Comparison of ENCODE assay signal across 8 mouse cellular contexts in the genomic region with DNA sequence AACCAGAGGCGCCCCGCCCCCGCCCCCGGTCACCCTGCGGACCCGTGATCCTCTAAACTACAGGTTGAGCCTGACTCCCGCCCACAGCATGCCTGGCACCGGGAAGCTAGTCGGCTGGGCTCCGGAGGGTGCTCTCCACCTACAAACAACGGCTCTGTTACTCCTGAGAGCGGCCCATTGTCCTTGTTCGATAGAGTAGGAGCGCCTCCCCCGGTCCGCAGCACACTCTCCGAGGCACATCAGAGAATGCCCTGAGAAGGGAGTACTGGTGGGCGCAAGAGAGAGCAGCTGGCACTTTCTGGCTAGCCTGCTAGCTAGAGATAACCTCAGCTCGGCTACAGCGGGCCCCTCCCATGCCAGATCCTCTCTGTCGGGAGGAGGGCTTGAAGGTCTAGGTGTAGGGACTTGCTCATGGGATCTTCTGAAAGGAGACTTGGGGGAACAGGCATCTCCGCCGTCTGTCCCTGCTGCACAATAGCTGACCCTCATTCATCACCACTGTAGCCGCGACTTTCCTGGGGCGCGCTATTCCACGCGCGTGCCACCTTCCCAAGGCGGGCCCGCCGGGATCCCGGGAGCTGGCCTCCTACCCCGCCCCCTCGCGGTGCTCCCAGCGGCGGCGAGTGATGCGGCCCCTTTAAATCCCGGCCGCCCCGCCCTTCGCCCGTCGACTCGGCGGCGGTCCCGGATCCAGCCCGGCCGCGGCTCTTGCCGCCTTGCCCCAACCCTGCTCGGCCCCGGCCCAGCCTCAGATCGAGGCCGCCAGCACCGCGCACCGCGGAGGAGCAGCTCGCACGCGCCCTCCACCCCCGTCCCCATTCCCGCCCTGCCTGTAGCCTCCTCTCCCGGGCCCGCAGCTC. TPM values are rescaled to one million over a fixed set of nuclear protein-coding genes. Genes with fewer than 3 reads are reported as not detected.
DNase-seq lines count a peak whose midpoint lies in the region; ATAC-seq and TF ChIP-seq lines count a peak whose summit lies in the region.

No protein-coding gene starts in this region.

- WGBS in forebrain, embryonic 14.5 days, result under 1% methylated on average over 66 of the region's 70 CpGs
- under 1% methylated on average over 58 of the region's 70 CpGs for WGBS in lung, embryonic 16.5 days

- ATAC-seq in forebrain, embryonic 14.5 days, result peak; percentile 88
- peak; percentile 90 for ATAC-seq in lung, embryonic 16.5 days (ENCODE audit: low read depth)

- no peaks in the 10 kb centered on the region for H3K9me3 ChIP-seq in MEL (replicated peaks; ENCODE audit: insufficient read depth, low read length)
- H3K9me3 ChIP-seq in forebrain, embryonic 14.5 days (replicated peaks; ENCODE audit: control insufficient read depth, low read length), result no peaks in the 10 kb centered on the region
- H3K9me3 ChIP-seq in lung, embryonic 16.5 days (ENCODE audit: control insufficient read depth, low read length), result no peaks in the 10 kb centered on the region

- TF ChIP-seq EP300 in MEL (IDR thresholded peaks at IDR 0.05; ENCODE audit: low read depth in 1 of 2, low read length in 2 of 2), result peak; percentile 51 to 86

- peak in 2 of 3 experiments; percentile 32; a peak in 4 of 6 replicates for TF ChIP-seq CTCF in MEL (IDR thresholded peaks at IDR 0.05 in 2 of 3, conservative IDR thresholded peaks at IDR 0.05 in 1 of 3; ENCODE audit: control insufficient read depth in 1 of 3, insufficient read depth in 1 of 3, low read depth in 2 of 3, low read length in 3 of 3, poor library complexity in 1 of 3, severe bottlenecking in 1 of 3)
- TF ChIP-seq CTCF in layer of hippocampus, adult 2 months (conservative IDR thresholded peaks at IDR 0.05), result peak; percentile 62

- TF ChIP-seq POLR2A in MEL (IDR thresholded peaks at IDR 0.05; ENCODE audit: control insufficient read depth in 1 of 2, insufficient read depth in 1 of 2, low read depth in 1 of 2, low read length in 2 of 2, poor library complexity in 1 of 2), result peak; percentile 75 to 77

- peak overlapping the region; percentile 84 for H3K27ac ChIP-seq in MEL (ENCODE audit: control insufficient read depth, low read depth, low read length)
- peak overlapping the region; percentile 93 for H3K27ac ChIP-seq in forebrain, embryonic 14.5 days (ENCODE audit: low read depth, low read length)
- H3K27ac ChIP-seq in layer of hippocampus, adult 2 months, result peak overlapping the region; percentile 89
- peak overlapping the region; percentile 82 for H3K27ac ChIP-seq in lung, embryonic 16.5 days (ENCODE audit: low read length)

- peak overlapping the region; percentile 87 for H3K9ac ChIP-seq in MEL (ENCODE audit: control insufficient read depth, low read depth, low read length, poor library complexity, severe bottlenecking)
- H3K9ac ChIP-seq in forebrain, embryonic 14.5 days (ENCODE audit: low read length), result peak overlapping the region; percentile 98
- peak overlapping the region; percentile 94 for H3K9ac ChIP-seq in lung, embryonic 16.5 days (ENCODE audit: low read length)

- peaks cover 6 to 21% of the 10 kb centered on the region in 2 experiments; a peak in 3 of 4 replicates for H3K4me1 ChIP-seq in MEL (ENCODE audit: control insufficient read depth in 1 of 2, insufficient read depth in 2 of 2, low read length in 2 of 2)
- peaks cover 34% of the 10 kb centered on the region for H3K4me1 ChIP-seq in forebrain, embryonic 14.5 days (ENCODE audit: control insufficient read depth, insufficient read depth, low read length)
- H3K4me1 ChIP-seq in lung, embryonic 16.5 days (replicated peaks; ENCODE audit: control insufficient read depth, insufficient read depth, low read length), result peaks cover 26% of the 10 kb centered on the region

- peak; percentile 97 for DNase-seq in MEL (ENCODE audit: low read depth, low spot score)
- DNase-seq in cerebellum, adult 11 months, result peak; percentile 87
- DNase-seq in forebrain, embryonic 14.5 days (ENCODE audit: low spot score), result peak; percentile 87
- DNase-seq in heart, postnatal 25 days (ENCODE audit: low spot score), result peak; percentile 82
- peak; percentile 79 to 81 for DNase-seq in layer of hippocampus, adult 2 months (ENCODE audit: low spot score in 2 of 2)
- DNase-seq in ovary, postnatal 10 days (ENCODE audit: low spot score), result peak; percentile 82
- DNase-seq in thymus, postnatal 14 days, result peak; percentile 71

- intact Hi-C loops in heart, postnatal 25 days (cut with DNase I), result loop anchor here (1.0 to 5.0 kb wide), 5 partner anchors 12 to 198 kb away; a partner anchor contains a TSS

- peaks cover 0 to 12% of the 10 kb centered on the region in 2 experiments; a peak in 2 of 4 replicates for H3K36me3 ChIP-seq in MEL (ENCODE audit: control insufficient read depth in 1 of 2, insufficient read depth in 2 of 2, low read length in 2 of 2)
- 0 out of 2 replicates have a peak, but pooled peaks cover 5% of the 10 kb centered on the region for H3K36me3 ChIP-seq in forebrain, embryonic 14.5 days (ENCODE audit: control insufficient read depth, insufficient read depth, low read length)
- no peaks in the 10 kb centered on the region for H3K36me3 ChIP-seq in lung, embryonic 16.5 days (ENCODE audit: control insufficient read depth, insufficient read depth, low read length)

- H3K4me2 ChIP-seq in forebrain, embryonic 14.5 days (ENCODE audit: low read length), result peak overlapping the region; percentile 89
- peak overlapping the region; percentile 69 for H3K4me2 ChIP-seq in lung, embryonic 16.5 days (ENCODE audit: low read depth, low read length)

- H3K27me3 ChIP-seq in MEL (ENCODE audit: control insufficient read depth in 1 of 2, insufficient read depth in 2 of 2, low read length in 2 of 2), result no peaks in the 10 kb centered on the region
- H3K27me3 ChIP-seq in forebrain, embryonic 14.5 days (replicated peaks; ENCODE audit: control insufficient read depth, insufficient read depth, low read length), result no peaks in the 10 kb centered on the region
- H3K27me3 ChIP-seq in lung, embryonic 16.5 days (ENCODE audit: control insufficient read depth, insufficient read depth, low read depth, low read length), result no peaks in the 10 kb centered on the region

- peak; percentile 13 for TF ChIP-seq RAD21 in MEL (IDR thresholded peaks at IDR 0.05; ENCODE audit: low read depth, low read length)

- H3K4me3 ChIP-seq in MEL (ENCODE audit: control insufficient read depth in 1 of 2, insufficient read depth in 1 of 2, low read depth in 2 of 2, low read length in 2 of 2), result peak overlapping the region; percentile 81 to 91
- peak overlapping the region; percentile 88 for H3K4me3 ChIP-seq in forebrain, embryonic 14.5 days (ENCODE audit: low read depth, low read length)
- peak overlapping the region; percentile 58 for H3K4me3 ChIP-seq in layer of hippocampus, adult 2 months
- peak overlapping the region; percentile 85 for H3K4me3 ChIP-seq in lung, embryonic 16.5 days (ENCODE audit: low read length)

- peaks cover 12% of the 10 kb centered on the region for H3K79me2 ChIP-seq in MEL (ENCODE audit: control insufficient read depth, insufficient read depth, low read length, poor library complexity)

TF ChIP-seq in MEL, 35 proteins besides CTCF, POLR2A, EP300 and RAD21 (continues in another document):
- TF ChIP-seq MXI1 (IDR thresholded peaks at IDR 0.05; ENCODE audit: low read depth, low read length) (no peak; the same call in 1 of the 2 replicates), KAT2A (conservative IDR thresholded peaks at IDR 0.05; ENCODE audit: low read depth, low read length) (peak; percentile 14; the same call in 1 of the 2 replicates), MEF2A (IDR thresholded peaks at IDR 0.05; ENCODE audit: extremely low read depth, insufficient replicate concordance, low read depth, low read length, poor library complexity, severe bottlenecking) (no peak), ELF1 (IDR thresholded peaks at IDR 0.05; ENCODE audit: low read depth, low read length) (peak; percentile 14; the same call in 1 of the 2 replicates), POLR2AphosphoS5 (IDR thresholded peaks at IDR 0.05; ENCODE audit: borderline replicate concordance, low read depth, low read length) (0 out of 2 replicates have a peak, but pooled peaks have one; percentile 58), CHD2 (IDR thresholded peaks at IDR 0.05; ENCODE audit: low read length) (no peak), MAX (IDR thresholded peaks at IDR 0.05; ENCODE audit: low read length) (peak; percentile 56; the same call in 1 of the 2 replicates)

RNA-seq across cellular contexts. Expression of a gene that starts 13.5 kb away (rescaled TPM):
- total RNA-seq in MEL (2012; rRNA removed), result 1.6 and 3.1 TPM in 2 replicates
- polyA plus RNA-seq in MEL (2012; ENCODE audit: insufficient read depth in 1 of 2, insufficient read length in 2 of 2, low read depth in 1 of 2, low replicate concordance in 2 of 2, missing spikeins in 1 of 2), result 1 to 10 TPM in 1 of 2 experiments, not detected in 1; 3.4 TPM
- 3.4 and 4.1 TPM in 2 replicates for polyA plus RNA-seq in forebrain, embryonic 14.5 days (2014; fragmentation: Nextera tagmentation; extraction: Ambion mirVana)
- 1 to 10 TPM; 4.8 to 7.8 TPM for total RNA-seq in heart, postnatal 25 days (2021)
- 1 to 10 TPM; 6.8 to 9.3 TPM for total RNA-seq in layer of hippocampus, adult 2 months (2021)
- polyA plus RNA-seq in lung, embryonic 16.5 days (2015; fragmentation: Nextera tagmentation; extraction: Ambion mirVana), result 2.7 and 3.6 TPM in 2 replicates

RNA-seq across cellular contexts. Expression of a gene that starts 14.2 kb away (rescaled TPM):
- total RNA-seq in MEL (2012; rRNA removed), result 22.3 and 33.7 TPM in 2 replicates
- polyA plus RNA-seq in MEL (2012; ENCODE audit: insufficient read depth in 1 of 2, insufficient read length in 2 of 2, low read depth in 1 of 2, low replicate concordance in 2 of 2, missing spikeins in 1 of 2), result 10 to 100 TPM in 1 of 2 experiments, not detected in 1; 69.4 TPM
- 15.2 and 18.9 TPM in 2 replicates for polyA plus RNA-seq in forebrain, embryonic 14.5 days (2014; fragmentation: Nextera tagmentation; extraction: Ambion mirVana)
- 10 to 100 TPM; 85.3 to 86.5 TPM for total RNA-seq in heart, postnatal 25 days (2021)
- total RNA-seq in layer of hippocampus, adult 2 months (2021), result 10 to 100 TPM; 91.2 to 93.0 TPM
- polyA plus RNA-seq in lung, embryonic 16.5 days (2015; fragmentation: Nextera tagmentation; extraction: Ambion mirVana), result 5.8 and 7.3 TPM in 2 replicates

RNA-seq across cellular contexts. Expression of a gene that starts 14.3 kb away (rescaled TPM):
- total RNA-seq in MEL (2012; rRNA removed), result 223 and 240 TPM in 2 replicates
- polyA plus RNA-seq in MEL (2012; ENCODE audit: insufficient read depth in 1 of 2, insufficient read length in 2 of 2, low read depth in 1 of 2, low replicate concordance in 2 of 2, missing spikeins in 1 of 2), result 100 to 1,000 TPM in 1 of 2 experiments, not detected in 1; 187 TPM
- polyA plus RNA-seq in forebrain, embryonic 14.5 days (2014; fragmentation: Nextera tagmentation; extraction: Ambion mirVana), result 263 and 276 TPM in 2 replicates
- total RNA-seq in heart, postnatal 25 days (2021), result 100 to 1,000 TPM; 265 to 324 TPM
- 100 to 1,000 TPM; 444 to 465 TPM for total RNA-seq in layer of hippocampus, adult 2 months (2021)
- 257 and 295 TPM in 2 replicates for polyA plus RNA-seq in lung, embryonic 16.5 days (2015; fragmentation: Nextera tagmentation; extraction: Ambion mirVana)

RNA-seq across cellular contexts. Expression of a gene that starts 50.7 kb away (rescaled TPM):
- 10.6 and 12.1 TPM in 2 replicates for total RNA-seq in MEL (2012; rRNA removed)
- polyA plus RNA-seq in MEL (2012; ENCODE audit: insufficient read depth in 1 of 2, insufficient read length in 2 of 2, low read depth in 1 of 2, low replicate concordance in 2 of 2, missing spikeins in 1 of 2), result 1 to 10 TPM in 1 of 2 experiments, not detected in 1; 8.6 TPM
- polyA plus RNA-seq in forebrain, embryonic 14.5 days (2014; fragmentation: Nextera tagmentation; extraction: Ambion mirVana), result 34.5 and 41.5 TPM in 2 replicates
- 1 to 10 TPM; 2.3 to 2.7 TPM for total RNA-seq in heart, postnatal 25 days (2021)
- total RNA-seq in layer of hippocampus, adult 2 months (2021), result 10 to 100 TPM; 12.7 to 15.8 TPM
- 16.1 and 19.5 TPM in 2 replicates for polyA plus RNA-seq in lung, embryonic 16.5 days (2015; fragmentation: Nextera tagmentation; extraction: Ambion mirVana)

Comparison
In these comparisons a context has a peak if more than half of its experiments do, and no peak if none do; other contexts are left out.
1. Peak in every context shown above with its lines: DNase-seq, ATAC-seq, H3K4me3 ChIP-seq and H3K27ac ChIP-seq.